Mouse (Mus musculus): ENCODE results near the gene Pskh1. TPM values are rescaled to one million over a fixed set of nuclear protein-coding genes. Genes with fewer than 3 reads are reported as not detected.

The Pskh1 gene
- 4.1 and 19.3 TPM in 2 replicates for polyA plus RNA-seq (2012; ENCODE audit: low replicate concordance)

DNA sequence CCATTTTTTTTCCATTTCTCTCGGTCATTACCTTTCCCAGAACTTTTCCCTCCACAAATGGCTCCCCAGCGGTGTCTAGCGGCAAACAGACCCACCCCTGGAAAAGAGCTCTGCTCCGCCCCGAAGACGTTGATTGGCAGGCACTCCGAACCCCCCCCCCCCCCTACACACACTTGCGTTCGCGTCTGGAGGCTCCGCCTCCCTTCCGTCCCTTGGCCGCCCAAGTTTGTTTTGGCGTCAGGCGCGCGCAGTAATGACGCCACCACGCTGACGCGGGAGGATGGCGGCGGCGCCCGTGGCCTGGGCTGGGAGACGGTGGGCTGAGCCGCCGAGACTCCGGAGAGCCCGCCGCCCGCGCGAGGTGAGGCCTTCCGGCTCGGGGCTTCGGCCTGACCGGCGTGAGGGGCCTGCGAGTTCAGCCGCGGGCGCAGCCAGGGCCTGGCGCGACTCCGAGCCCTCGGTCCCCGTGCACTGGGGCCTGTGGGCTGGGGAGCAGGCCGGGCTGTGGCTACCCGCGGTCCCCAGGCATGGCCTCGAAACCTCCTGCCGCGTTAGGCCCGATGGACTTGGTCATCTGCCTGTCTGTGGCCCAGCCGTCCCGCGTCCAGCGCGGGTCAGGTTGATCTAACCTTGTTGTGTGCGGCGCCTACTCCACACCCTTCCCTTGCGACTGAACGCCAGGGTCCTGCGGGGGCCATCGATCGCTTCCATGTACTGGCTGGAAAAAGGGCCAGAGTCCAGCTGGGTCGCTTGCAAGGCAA, at the start of gene Pskh1:
Gene Pskh1 (plus strand): TSS at position 262 of the 761 bp plus-strand sequence.

DNA sequence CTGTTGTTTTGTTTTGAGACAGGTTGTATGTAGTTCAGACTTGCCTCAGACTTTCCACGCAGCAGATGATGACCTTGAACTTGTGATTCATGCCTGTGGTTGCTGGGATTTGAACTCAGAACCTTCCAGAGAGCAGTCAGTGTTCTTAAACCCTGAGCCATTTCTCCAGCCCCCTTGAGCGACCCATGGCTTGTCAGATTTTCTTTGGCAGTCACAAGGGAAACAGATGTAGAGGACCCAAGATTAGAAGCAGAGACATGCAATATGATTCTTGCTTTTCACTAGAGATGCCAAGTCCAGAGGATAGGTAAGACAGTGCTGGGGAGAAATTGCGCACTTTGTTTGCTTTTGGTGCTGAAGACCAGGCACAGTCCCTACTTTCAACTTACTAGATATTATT, 47.1 kb upstream of the Pskh1 start, which contains the start of gene Cenpt:
Gene Cenpt (minus strand): TSS at position 101 of the 400 bp plus-strand sequence.

DNA sequence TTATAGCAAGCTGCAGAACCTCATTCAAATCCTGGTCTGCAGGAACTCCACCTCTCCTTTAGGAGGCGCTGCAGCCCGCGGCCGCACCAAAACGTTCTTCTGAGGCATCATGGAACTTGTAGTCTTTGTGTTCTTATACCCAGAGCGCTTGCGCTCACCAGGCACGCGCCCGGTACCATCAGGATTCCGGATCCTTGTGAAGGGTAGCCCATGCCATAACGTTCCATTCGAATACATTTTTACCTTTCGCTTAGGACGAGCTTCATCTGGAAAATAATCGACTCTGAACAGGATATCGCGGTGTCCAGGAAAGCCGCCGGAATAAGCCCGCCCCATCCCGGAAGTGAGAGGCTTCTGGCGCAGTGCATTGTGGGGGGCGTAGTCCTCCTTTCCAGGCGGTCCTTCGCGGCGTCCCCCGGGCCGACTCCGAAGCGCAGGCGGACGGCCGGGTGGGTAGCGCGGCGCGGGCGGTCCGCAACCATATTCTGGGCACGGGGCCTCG, 45.5 kb upstream of the Pskh1 start, which contains the start of gene Thap11:
Gene Thap11 (plus strand): TSS at position 418 of the 502 bp plus-strand sequence.

DNA sequence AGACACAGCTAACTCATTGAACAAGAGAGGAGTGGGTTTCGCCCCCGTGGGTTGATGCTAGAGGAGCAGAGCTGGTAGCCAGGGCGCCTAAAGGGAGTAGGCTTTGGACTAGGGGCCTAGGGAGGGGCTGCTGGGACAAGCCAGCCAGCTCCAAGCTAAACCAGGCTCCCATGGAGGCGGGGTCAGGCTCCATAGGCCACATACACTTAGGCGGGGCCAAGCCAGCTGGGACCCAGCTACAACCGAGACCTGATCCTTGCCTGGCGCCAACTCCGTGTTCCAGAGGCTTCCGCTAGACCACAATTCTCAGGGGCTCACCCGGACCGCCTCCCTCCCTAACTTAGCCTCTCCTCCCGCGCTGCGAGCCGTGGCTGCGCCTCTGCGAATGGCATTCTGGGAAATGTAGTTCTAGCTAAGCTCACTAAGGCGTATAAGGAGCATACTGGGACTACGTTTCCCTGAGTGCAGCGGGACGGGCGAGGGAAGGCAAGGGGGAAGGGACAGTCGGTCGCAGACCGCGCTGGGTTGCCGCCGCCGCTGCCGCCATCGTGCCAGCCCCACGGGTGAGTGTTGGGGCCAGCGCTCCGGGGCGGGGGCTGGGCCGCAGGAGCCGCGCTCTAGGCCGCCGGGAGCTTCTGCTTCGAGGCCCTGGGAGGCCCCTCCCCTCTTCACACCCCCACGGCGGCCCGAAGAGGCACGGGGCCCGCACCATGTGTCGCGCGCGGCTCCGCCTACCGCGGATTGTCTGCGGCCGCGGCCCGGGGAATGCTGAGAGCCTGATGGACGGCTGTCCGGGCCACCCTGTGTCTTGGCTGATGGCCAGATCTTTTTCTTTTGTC, 39.9 kb upstream of the Pskh1 start, which contains the start of gene Nutf2:
Gene Nutf2 (plus strand): TSS at position 438 of the 839 bp plus-strand sequence.

DNA sequence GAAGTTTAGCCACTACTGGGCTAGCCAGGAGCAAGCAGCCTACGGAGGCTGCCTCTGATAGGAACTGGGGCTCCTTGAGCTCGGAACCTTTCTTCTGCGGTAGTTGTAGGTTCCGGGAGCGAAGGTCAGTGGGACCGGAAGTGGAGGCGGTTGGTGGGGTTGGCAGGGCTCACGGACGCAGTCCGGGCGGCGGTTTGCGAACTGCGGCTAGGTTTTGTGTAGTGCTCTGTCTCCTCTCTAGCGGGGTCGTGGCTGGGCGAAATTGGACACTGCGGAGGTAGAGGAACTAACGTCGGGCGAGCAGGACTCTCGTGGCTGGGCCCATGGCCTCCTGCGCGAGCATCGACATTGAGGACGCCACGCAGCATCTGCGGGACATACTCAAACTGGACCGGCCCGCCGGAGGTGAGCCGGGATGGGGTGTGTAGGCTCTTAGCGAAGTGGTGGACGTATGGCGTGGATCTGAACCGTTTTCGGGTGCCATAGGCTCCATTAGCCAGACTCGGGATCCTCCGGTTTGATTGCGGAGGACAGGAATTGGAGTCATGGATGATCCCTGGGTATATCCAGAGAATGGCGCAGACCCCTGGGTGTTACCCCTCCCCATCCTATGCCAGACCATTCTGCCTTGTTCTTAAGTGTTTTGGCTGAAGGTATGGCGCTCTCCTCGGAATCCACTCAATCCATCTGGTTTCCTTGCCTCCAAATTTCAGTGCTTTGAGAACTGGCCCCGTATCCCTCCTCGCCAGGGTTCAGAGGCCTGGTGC, 19.3 kb upstream of the Pskh1 start, which contains the start of gene Edc4:
Gene Edc4 (plus strand): TSS at position 128 of the 767 bp plus-strand sequence.

DNA sequence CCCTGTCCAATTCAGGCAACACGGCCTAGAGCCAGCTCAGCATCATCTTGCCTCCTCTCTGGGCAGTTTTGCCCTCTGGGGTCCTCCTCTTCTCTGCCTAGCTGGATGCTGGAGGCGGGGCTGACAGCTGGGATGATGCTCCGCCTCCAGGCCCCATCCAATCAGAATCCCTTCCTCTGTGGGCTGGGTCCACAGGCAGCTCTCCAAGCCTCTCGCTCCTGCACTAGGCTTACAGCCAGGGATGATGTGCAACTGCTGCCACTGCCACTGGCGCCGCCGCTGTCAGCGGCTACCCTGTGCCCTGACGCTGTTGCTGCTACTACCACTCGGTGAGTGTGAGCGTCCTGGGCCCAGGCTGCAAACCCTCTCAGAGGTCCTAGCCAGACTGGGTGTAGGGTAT, 6.9 kb upstream of the Pskh1 start, which contains the start of gene Nrn1l:
Gene Nrn1l (plus strand): TSS at position 229 of the 400 bp plus-strand sequence.

DNA sequence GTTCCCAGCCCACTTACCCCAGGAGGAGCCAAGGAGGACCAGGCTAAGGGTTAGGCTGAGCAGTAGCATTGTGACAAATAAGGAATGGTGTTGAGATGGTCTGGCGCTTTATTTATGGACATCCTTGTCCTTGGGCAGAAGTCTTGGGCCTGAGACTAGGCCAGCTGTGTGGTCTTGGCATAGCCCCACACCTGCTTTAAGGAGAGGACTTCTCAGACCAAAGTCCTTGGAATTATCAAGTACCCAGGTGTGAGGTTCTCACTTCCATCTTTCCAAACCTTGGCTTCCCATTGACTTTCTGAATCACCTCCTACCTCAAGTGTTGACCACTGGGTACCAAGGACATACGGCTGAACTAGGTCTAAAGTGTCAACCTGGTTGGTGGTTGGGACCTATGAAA, 33.5 kb downstream of the Pskh1 start, which contains the start of gene Ctrl:
Gene Ctrl (minus strand): TSS at position 101 of the 400 bp plus-strand sequence.

DNA sequence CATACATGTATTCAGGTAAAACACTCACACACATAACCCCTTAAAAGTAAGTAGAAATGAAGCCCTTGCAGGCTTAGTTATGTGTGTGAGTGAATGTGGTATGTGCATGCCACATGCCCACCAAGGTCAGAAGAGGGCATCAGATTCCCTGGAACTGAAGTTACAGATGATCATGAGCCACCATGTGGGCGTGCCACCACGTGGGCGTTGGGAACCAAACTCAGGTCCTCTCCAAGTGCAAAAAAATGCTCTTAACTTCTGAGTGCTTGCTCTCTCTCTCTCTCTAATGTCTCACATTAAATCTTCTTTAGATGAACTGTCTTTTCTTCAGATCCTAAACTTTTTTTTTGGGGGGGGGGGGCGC, 38.0 kb downstream of the Pskh1 start, which contains the start of gene Psmb10:
Gene Psmb10 (minus strand): TSS at position 139 of the 364 bp plus-strand sequence.

DNA sequence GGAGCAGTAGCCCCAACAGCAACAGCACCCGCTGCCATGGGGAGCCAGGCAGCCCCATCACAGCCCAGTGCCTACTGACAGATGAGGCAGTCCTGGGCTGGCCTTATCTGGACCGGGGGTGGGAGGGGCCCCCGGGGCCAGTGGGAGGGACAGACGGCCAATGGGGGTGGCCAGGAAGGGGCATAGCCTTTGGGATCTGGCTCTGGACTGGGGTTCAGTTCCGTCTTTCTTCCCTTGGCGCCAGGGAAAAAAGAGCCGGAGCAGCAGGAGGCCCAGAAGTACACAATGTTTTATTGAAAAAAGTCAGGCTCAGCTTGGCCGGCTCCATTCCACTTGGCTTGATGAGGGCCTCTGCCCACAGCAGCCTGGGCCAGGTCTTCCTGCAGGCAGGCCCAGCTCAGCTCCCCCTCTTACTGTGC, 43.1 kb downstream of the Pskh1 start, which contains the start of gene Lcat:
Gene Lcat (minus strand): TSS at position 62 of the 419 bp plus-strand sequence.

DNA sequence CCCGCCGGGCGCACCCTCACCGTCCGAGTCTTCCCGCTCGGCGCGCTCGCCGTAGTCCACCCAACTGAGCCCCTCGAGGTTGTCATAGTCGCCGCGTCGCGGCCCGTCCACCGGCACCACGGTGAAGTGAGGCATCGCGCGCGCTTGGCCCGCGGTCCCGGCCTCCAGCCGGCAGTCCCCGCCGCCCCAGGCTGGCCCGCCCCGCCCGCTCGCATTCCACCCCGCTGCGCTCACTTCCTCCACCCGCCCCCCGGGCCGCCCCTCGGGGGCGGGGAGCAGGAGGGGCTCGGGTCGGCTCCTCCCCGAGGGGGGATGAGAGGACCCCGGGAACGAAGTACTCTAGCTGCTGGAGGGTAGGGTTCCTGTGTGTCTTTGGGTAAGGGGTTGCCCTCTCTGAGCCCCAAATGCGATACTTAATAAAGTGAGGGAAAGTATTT, 65.7 kb downstream of the Pskh1 start, which contains the start of gene Slc12a4:
Gene Slc12a4 (minus strand): TSS at position 193 of the 437 bp plus-strand sequence.

DNA sequence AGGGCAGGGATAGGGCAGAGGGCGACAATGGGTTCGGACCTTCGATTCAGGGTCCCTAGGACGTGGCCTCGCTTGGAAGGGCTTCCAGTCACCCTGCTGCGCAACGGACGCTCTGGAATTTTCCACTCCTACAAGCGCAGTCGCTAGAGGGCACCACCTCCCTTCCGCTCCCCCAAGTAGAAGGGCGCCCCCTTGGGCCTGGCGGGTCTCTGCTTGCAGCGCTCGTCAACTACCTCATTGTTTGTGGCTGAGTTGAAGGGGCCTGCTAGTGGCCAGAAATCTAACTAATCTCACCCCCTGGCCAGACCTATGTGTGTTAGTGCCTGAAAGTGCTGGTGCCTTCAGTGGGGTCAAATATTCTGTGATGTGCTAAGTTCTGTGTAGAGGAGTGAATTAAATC, 79.1 kb downstream of the Pskh1 start, which contains the start of gene Dpep3:
Gene Dpep3 (minus strand): TSS at position 105 of the 400 bp plus-strand sequence.

Other genes with a start within 250 kb of the Pskh1 start
- gene Carmil2, start 214.2 kb upstream of the Pskh1 start, polyA plus RNA-seq (2012; ENCODE audit: low replicate concordance), result 30.2 and 108 TPM in 2 replicates
- gene Acd, start 199.3 kb upstream of the Pskh1 start, polyA plus RNA-seq (2012; ENCODE audit: low replicate concordance), result 16.0 and 76.2 TPM in 2 replicates
- gene Pard6a, start 199.3 kb upstream of the Pskh1 start, polyA plus RNA-seq (2012; ENCODE audit: low replicate concordance), result 2.0 and 16.3 TPM in 2 replicates
- not detected in 2 replicates for gene 4933405L10Rik, start 192.8 kb upstream of the Pskh1 start, polyA plus RNA-seq (2012; ENCODE audit: low replicate concordance)
- gene Enkd1, start 192.2 kb upstream of the Pskh1 start, polyA plus RNA-seq (2012; ENCODE audit: low replicate concordance), result 33.4 and 64.7 TPM in 2 replicates
- gene Gfod2, start 141.8 kb upstream of the Pskh1 start, polyA plus RNA-seq (2012; ENCODE audit: low replicate concordance), result 4.4 and 7.9 TPM in 2 replicates
- 43.5 and 111 TPM in 2 replicates for gene Ranbp10, start 73.1 kb upstream of the Pskh1 start, polyA plus RNA-seq (2012; ENCODE audit: low replicate concordance)
- not detected in 2 replicates for gene Tsnaxip1, start 72.7 kb upstream of the Pskh1 start, polyA plus RNA-seq (2012; ENCODE audit: low replicate concordance)
- gene Cenpt, start 47.2 kb upstream of the Pskh1 start, polyA plus RNA-seq (2012; ENCODE audit: low replicate concordance), result 14.1 and 23.1 TPM in 2 replicates
- gene Thap11, start 45.3 kb upstream of the Pskh1 start, polyA plus RNA-seq (2012; ENCODE audit: low replicate concordance), result 18.1 and 52.4 TPM in 2 replicates
- gene Nutf2, start 39.9 kb upstream of the Pskh1 start, polyA plus RNA-seq (2012; ENCODE audit: low replicate concordance), result 81.1 and 133 TPM in 2 replicates
- 14.8 and 34.3 TPM in 2 replicates for gene Edc4, start 19.6 kb upstream of the Pskh1 start, polyA plus RNA-seq (2012; ENCODE audit: low replicate concordance)
- gene Nrn1l, start 6.9 kb upstream of the Pskh1 start, polyA plus RNA-seq (2012; ENCODE audit: low replicate concordance), result 3.1 and 7.0 TPM in 2 replicates
- gene Ctrl, start 33.4 kb downstream of the Pskh1 start, polyA plus RNA-seq (2012; ENCODE audit: low replicate concordance), result 0.21 and 1.7 TPM in 2 replicates
- gene Psmb10, start 38.0 kb downstream of the Pskh1 start, polyA plus RNA-seq (2012; ENCODE audit: low replicate concordance), result 109 and 171 TPM in 2 replicates
- gene Lcat, start 42.9 kb downstream of the Pskh1 start, polyA plus RNA-seq (2012; ENCODE audit: low replicate concordance), result 1.2 and 4.9 TPM in 2 replicates
- 28.3 and 35.5 TPM in 2 replicates for gene Slc12a4, start 65.7 kb downstream of the Pskh1 start, polyA plus RNA-seq (2012; ENCODE audit: low replicate concordance)
- gene Dpep3, start 79.0 kb downstream of the Pskh1 start, polyA plus RNA-seq (2012; ENCODE audit: low replicate concordance), result not detected in 2 replicates
- 2.9 and 6.0 TPM in 2 replicates for gene Dus2, start 90.9 kb downstream of the Pskh1 start, polyA plus RNA-seq (2012; ENCODE audit: low replicate concordance)
- gene Dpep2nb, start 105.5 kb downstream of the Pskh1 start, polyA plus RNA-seq (2012; ENCODE audit: low replicate concordance), result not detected in 2 replicates
- gene Ddx28, start 111.4 kb downstream of the Pskh1 start, polyA plus RNA-seq (2012; ENCODE audit: low replicate concordance), result 20.3 and 22.1 TPM in 2 replicates
- gene Nfatc3, start 158.4 kb downstream of the Pskh1 start, polyA plus RNA-seq (2012; ENCODE audit: low replicate concordance), result 11.8 and 20.8 TPM in 2 replicates
- gene Esrp2, start 236.5 kb downstream of the Pskh1 start, polyA plus RNA-seq (2012; ENCODE audit: low replicate concordance), result 0.09 TPM in 1 of 2 replicates, not detected in the other
- 9.8 and 15.4 TPM in 2 replicates for gene Pla2g15, start 250.0 kb downstream of the Pskh1 start, polyA plus RNA-seq (2012; ENCODE audit: low replicate concordance)